Mouse (Mus musculus): Measurements from ENCODE around the gene U2af2. TPM values are rescaled to one million over a fixed set of nuclear protein-coding genes. Genes with fewer than 3 reads are reported as not detected.

Gene U2af2
- total and polyA plus RNA-seq, 2 experiments from 2014 or later: 78.2 to 157 TPM

DNA sequence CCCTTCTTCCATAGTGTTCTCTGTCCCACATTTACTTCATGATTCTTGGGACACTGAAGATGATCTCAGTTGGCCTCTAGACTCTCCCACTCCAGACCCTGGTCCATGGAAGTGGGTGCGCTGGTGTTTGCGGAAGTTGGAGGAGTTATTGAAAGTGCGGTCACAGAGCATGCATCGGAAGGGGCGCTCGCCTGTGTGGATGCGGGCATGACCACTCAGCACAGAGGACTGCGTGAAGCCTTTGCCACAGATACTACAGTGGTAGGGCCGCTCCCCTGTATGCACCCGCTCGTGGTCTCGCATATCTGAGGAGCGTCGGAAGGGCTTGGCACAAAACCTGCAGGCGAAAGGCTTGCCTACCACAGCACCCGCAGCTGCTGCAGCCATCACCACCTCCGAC, 26.3 kb upstream of the U2af2 start:
- Histone ChIP-seq H3K4me2 (ENCODE audit: low read depth, low read length, poor library complexity, severe bottlenecking) (no peak overlapping the region), H3K9me3 (ENCODE audit: low read length) (peaks cover 11% of the 10 kb centered on the region; the same call in 1 of the 2 replicates), H3K4me1 (ENCODE audit: insufficient read depth, low read length) (peaks cover 6% of the 10 kb centered on the region; the same call in 1 of the 2 replicates), H3K4me3 (ENCODE audit: low read depth, low read length) (no peak overlapping the region), H3K36me3 (ENCODE audit: insufficient read depth, low read length) (peaks cover 45% of the 10 kb centered on the region), H3K27me3 (ENCODE audit: insufficient read depth, low read length) (no peaks in the 10 kb centered on the region), H3K27ac (ENCODE audit: low read depth, low read length) (no peak overlapping the region), H3K9ac (replicated peaks; ENCODE audit: low read length, poor library complexity, severe bottlenecking) (no peak overlapping the region)
- ATAC-seq (ENCODE audit: low FRiP score) (no peak), DNase-seq (ENCODE audit: low spot score) (no peak)
- WGBS: 95% methylated on average over 17 of the region's 17 CpGs
- TF ChIP-seq CTCF (IDR thresholded peaks at IDR 0.05): no peak

DNA sequence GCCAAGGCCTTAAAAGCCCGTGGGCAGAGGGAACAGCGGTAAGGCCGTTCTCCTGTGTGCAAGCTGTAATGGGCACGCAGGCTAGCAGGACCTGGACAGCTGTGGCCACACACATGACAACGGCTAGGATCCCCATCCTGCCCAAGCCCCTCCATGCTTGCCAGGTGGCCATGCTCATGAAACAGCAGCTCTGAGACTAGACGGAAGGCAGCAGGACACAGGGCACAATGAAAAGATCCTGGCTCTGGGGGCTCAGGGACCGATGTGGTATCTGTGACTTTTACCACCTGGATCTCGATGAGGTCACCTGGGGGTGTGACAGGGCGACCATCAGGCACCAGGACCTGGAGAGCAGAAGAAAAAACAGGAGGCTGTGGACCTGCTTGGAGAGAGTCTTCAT, 25.8 kb upstream of the U2af2 start:
- Histone ChIP-seq H3K9ac (replicated peaks; ENCODE audit: low read length, poor library complexity, severe bottlenecking) (no peak overlapping the region), H3K27ac (ENCODE audit: low read depth, low read length) (no peak overlapping the region), H3K4me3 (ENCODE audit: low read depth, low read length) (no peak overlapping the region), H3K36me3 (ENCODE audit: insufficient read depth, low read length) (peaks cover 40% of the 10 kb centered on the region), H3K4me2 (ENCODE audit: low read depth, low read length, poor library complexity, severe bottlenecking) (no peak overlapping the region), H3K4me1 (ENCODE audit: insufficient read depth, low read length) (peaks cover 6% of the 10 kb centered on the region; the same call in 1 of the 2 replicates), H3K27me3 (ENCODE audit: insufficient read depth, low read length) (no peaks in the 10 kb centered on the region), H3K9me3 (ENCODE audit: low read length) (0 out of 2 replicates have a peak, but pooled peaks cover 8% of the 10 kb centered on the region)
- no peak for TF ChIP-seq CTCF (IDR thresholded peaks at IDR 0.05)
- no peak for DNase-seq (ENCODE audit: low spot score)
- 96% methylated on average over 9 of the region's 9 CpGs for WGBS
- no peak for ATAC-seq (ENCODE audit: low FRiP score)

- Histone ChIP-seq H3K4me1 (ENCODE audit: insufficient read depth, low read length) (peaks cover 6% of the 10 kb centered on the region; the same call in 1 of the 2 replicates), H3K4me3 (ENCODE audit: low read depth, low read length) (no peak overlapping the region), H3K4me2 (ENCODE audit: low read depth, low read length, poor library complexity, severe bottlenecking) (no peak overlapping the region), H3K27me3 (ENCODE audit: insufficient read depth, low read length) (no peaks in the 10 kb centered on the region), H3K9ac (replicated peaks; ENCODE audit: low read length, poor library complexity, severe bottlenecking) (no peak overlapping the region), H3K36me3 (ENCODE audit: insufficient read depth, low read length) (peaks cover 31% of the 10 kb centered on the region), H3K9me3 (ENCODE audit: low read length) (no peaks in the 10 kb centered on the region), H3K27ac (ENCODE audit: low read depth, low read length) (no peak overlapping the region)
- TF ChIP-seq CTCF (IDR thresholded peaks at IDR 0.05): no peak
- DNase-seq (ENCODE audit: low spot score) (no peak), ATAC-seq (ENCODE audit: low FRiP score) (no peak)
- WGBS: 94% methylated on average over 7 of the region's 7 CpGs
These were observed 24.9 kb upstream of the U2af2 start for GRCm38 (mm10) chr7:5037026-5037425.

- DNase-seq (ENCODE audit: low spot score) (no peak), ATAC-seq (ENCODE audit: low FRiP score) (no peak)
- WGBS: 78% methylated on average over 8 of the region's 8 CpGs
- no peaks in the 10 kb centered on the region for H3K27me3 ChIP-seq (ENCODE audit: insufficient read depth, low read length)
- no peaks in the 10 kb centered on the region for H3K9me3 ChIP-seq (ENCODE audit: low read length)
- TF ChIP-seq CTCF (IDR thresholded peaks at IDR 0.05): no peak
- H3K4me3 ChIP-seq (ENCODE audit: low read depth, low read length): peak overlapping the region; percentile 59
- H3K27ac ChIP-seq (ENCODE audit: low read depth, low read length): peak overlapping the region; percentile 94
- peak overlapping the region; percentile 59 for H3K4me2 ChIP-seq (ENCODE audit: low read depth, low read length, poor library complexity, severe bottlenecking)
- peaks cover 27% of the 10 kb centered on the region for H3K36me3 ChIP-seq (ENCODE audit: insufficient read depth, low read length)
- H3K4me1 ChIP-seq (ENCODE audit: insufficient read depth, low read length): peaks cover 6% of the 10 kb centered on the region; the same call in 1 of the 2 replicates
- H3K9ac ChIP-seq (replicated peaks; ENCODE audit: low read length, poor library complexity, severe bottlenecking): peak overlapping the region; percentile 92; the same call in 1 of the 2 replicates
These were observed 24.5 kb upstream of the U2af2 start for GRCm38 (mm10) chr7:5037467-5037866.

DNA sequence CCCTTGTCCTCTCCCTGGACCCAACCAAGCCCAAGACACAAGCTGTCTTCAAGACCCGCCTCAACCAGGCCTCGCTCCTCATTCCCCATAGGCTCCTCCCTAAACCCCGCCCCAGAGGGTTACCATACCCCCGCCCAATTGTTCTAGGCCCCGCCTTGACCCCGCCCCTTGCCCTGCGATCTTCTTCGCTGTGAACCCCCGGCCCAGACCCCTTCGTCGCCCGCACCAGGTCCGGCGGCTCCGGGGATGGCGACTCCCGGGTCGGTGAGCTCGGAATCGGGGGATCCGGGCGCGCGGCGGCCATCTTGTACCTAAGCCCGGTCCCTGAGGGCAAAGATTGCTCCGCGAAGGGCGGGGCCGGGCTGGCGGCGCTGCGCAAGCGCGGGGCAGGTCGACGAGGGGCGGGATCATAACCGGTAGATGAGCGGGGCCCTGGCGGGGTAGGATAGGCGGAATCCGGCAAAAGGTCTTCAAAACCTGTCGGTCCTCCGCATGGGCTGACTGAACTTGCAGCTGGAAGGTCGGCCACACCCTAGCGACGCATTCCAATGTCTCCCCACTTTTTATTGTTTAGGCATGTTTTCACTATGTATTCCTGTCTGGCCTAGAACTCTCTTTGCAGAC, 23.7 kb upstream of the U2af2 start, which contains the start of gene Zfp784:
Gene Zfp784 (minus strand): TSS at position 338 of the 624 bp plus-strand sequence.
- under 1% methylated on average over 46 of the region's 48 CpGs for WGBS
- Histone ChIP-seq H3K4me3 (ENCODE audit: low read depth, low read length) (peak within 1 kb of the TSS; percentile 59), H3K36me3 (ENCODE audit: insufficient read depth, low read length) (peaks cover 21% of the 10 kb centered on the region), H3K4me2 (ENCODE audit: low read depth, low read length, poor library complexity, severe bottlenecking) (peak within 1 kb of the TSS; percentile 59), H3K9ac (replicated peaks; ENCODE audit: low read length, poor library complexity, severe bottlenecking) (peak within 1 kb of the TSS; percentile 92), H3K27me3 (ENCODE audit: insufficient read depth, low read length) (no peaks in the 10 kb centered on the region), H3K27ac (ENCODE audit: low read depth, low read length) (peak within 1 kb of the TSS; percentile 94), H3K9me3 (ENCODE audit: low read length) (no peaks in the 10 kb centered on the region), H3K4me1 (ENCODE audit: insufficient read depth, low read length) (peaks cover 6% of the 10 kb centered on the region; the same call in 1 of the 2 replicates)
- ATAC-seq (ENCODE audit: low FRiP score) (peak; percentile 95), DNase-seq (ENCODE audit: low spot score) (peak; percentile 93)
- peak; percentile 8; the same call in 1 of the 2 replicates for TF ChIP-seq CTCF (IDR thresholded peaks at IDR 0.05)

- H3K4me2 ChIP-seq (ENCODE audit: low read depth, low read length, poor library complexity, severe bottlenecking): peak overlapping the region; percentile 59
- H3K4me1 ChIP-seq (ENCODE audit: insufficient read depth, low read length): peaks cover 6% of the 10 kb centered on the region; the same call in 1 of the 2 replicates
- TF ChIP-seq CTCF (IDR thresholded peaks at IDR 0.05): no peak
- H3K27me3 ChIP-seq (ENCODE audit: insufficient read depth, low read length): no peaks in the 10 kb centered on the region
- 28% methylated on average over 5 of the region's 5 CpGs for WGBS
- peak overlapping the region; percentile 94 for H3K27ac ChIP-seq (ENCODE audit: low read depth, low read length)
- no peak for DNase-seq (ENCODE audit: low spot score)
- peaks cover 14% of the 10 kb centered on the region for H3K36me3 ChIP-seq (ENCODE audit: insufficient read depth, low read length)
- no peak for ATAC-seq (ENCODE audit: low FRiP score)
- H3K9ac ChIP-seq (replicated peaks; ENCODE audit: low read length, poor library complexity, severe bottlenecking): peak overlapping the region; percentile 92
- peak overlapping the region; percentile 59 for H3K4me3 ChIP-seq (ENCODE audit: low read depth, low read length)
- no peaks in the 10 kb centered on the region for H3K9me3 ChIP-seq (ENCODE audit: low read length)
These were observed 23.0 kb upstream of the U2af2 start for GRCm38 (mm10) chr7:5038940-5039339.
